Mouse (Mus musculus): ENCODE measurements around the gene Cdk2ap2.

- TF ChIP-seq CTCF (IDR thresholded peaks at IDR 0.05; ENCODE audit: insufficient read depth, low read depth, low read length) (no peak), POLR2A (IDR thresholded peaks at IDR 0.05; ENCODE audit: insufficient read depth, low read depth, low read length) (no peak)
Measured at GRCm38 (mm10) chr19:4143759-4144268, 46.8 kb downstream of the Cdk2ap2 start, which contains the start of gene Cabp4.

Measured in olfactory bulb, adult 2 months (tissue).